Mouse (Mus musculus) thymus, postnatal 10 days (tissue): ENCODE data around the gene Cela2a.

Experiments
- DNase-seq, 2 experiments: peaks; one replicate each; pipeline ENCODE4 v3.0.0; 2021; ENCODE audit warnings: low spot score in 2 of 2

Cela2a gene

DNA sequence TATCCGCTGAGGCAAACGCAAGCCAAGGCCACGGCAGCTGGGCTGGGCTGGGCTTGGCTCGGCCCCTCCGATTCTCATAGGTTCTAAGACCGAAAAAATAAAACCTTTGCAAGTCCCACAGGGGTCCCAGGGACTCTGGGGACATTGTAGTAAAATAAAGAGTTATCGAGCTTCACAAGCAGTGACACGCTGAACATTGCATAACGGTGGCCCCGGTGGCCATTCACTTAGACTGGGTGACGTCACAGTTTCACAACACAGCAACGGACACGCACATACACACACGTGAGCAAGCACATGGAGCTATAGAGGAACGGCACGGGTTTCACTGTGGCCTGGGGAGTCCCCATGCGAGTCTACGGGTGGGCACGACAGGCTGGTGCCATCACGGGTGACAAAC lies 32.5 kb upstream of the Cela2a start:
- DNase-seq: no peak

DNA sequence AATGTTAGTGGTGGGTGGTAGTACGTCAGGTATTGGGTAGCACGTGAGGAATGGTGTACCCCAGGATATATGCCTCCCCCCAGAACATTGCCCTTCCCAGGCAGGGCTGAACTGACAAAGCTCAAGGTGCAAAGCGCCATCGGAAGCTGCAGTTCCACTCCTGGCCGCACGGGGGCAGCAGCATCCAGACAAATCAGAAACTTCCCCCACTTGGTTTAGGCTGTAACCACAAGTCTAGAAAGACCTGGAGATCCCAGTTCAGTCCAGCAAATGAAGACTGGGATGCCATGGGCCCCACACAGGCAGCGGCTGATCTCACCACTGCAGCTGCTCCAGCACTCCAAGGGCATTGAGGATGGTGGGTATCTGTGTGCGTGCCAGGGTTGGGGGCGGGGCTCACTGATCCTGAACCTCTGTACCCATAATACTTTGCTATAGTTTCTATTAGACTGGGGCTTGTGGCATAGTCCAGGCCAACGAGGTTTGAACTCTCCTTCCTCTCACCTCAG lies 31.5 kb upstream of the Cela2a start:
- DNase-seq: peak; percentile 34 to 71

DNA sequence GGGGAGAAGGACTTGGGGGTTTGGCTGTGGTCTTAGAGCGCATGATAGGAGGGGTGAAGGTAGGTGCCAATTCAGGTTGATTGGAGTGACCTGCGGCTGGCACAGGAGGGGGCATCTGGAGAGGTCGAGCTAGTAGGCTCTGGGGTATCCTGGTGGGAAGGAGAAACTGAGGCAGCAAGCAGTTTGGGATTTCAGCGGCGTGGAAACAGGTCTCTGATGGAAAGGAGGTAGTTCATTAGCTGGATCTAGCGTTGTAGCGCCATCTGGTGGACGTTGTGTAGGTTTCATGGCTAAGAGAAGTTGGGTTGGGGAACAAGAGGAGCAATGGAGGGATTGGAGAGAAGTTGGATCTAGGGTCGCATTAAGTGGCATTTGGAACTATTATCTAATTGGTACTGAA lies 27.5 kb upstream of the Cela2a start:
- peak in 1 of 2 experiments; percentile 54 for DNase-seq

DNA sequence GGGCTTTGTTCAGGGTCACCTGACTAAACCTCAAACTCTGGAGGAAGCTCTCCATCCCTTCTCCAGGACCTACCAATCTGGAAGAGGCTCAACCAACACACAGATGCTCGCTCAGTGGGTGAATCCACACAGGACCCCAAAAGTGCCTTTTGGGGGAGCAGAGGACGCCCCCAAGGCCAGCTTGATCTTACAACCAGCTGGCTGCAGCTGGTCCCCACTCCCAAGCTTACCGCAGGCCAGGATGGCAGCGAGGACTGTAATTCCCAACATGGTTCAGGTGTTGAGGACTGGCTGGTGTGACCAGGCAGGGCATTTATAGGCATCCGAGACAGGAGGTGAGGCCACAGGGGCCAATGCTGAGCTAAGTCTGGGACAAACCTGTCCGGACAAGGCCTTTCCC lies 20.0 kb upstream of the Cela2a start, which contains the start of gene Ctrc:
Gene Ctrc (minus strand): TSS at position 361 of the 400 bp plus-strand sequence.
- no peak for DNase-seq

DNA sequence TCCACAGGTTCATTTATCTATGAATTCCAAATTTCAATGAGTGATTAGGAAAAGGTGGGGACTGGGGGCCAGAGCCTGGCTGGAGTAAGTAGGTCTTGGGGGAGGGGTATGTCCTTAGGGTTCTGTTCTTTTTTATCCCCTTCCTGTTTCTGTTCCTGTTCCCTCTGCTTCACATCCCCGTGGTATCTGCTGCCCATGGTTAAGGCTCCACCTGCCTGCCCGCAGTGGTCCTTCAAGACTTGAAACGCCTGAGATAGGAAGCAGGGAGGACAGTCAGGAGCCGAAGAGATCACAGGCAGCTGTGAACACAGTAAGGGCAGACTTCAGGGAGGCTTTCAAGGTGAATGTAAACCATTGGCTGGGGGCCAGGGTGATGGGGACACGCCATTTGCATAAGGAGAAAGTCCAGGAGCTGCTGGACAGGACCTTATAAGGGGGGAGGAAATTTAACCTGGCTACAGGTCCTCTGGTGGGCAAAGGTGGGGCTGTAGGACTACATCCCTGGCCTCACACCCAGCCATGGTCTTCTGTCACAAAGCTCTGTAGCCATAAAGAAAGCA lies 8.7 kb upstream of the Cela2a start:
- DNase-seq: no peak

DNA sequence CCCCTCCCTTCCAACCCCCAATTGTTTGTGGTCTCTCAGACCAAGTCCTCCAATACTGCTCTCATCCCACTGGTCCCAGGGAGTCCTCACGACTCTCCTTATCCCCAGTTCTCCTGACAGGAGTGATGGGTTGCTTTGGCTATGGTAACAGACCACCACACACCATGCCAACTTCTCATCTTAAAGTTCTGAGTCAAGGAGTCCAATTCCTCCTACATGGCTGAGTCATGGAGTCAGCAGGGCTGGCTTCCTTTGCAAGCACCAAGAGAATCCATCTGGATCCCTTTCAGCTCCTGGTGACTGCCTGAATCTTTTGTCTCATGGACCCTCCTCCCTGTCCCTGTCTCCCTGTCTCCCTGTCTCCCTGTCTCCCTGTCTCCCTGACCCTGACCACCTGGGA lies 8.0 kb upstream of the Cela2a start:
- DNase-seq: no peak

DNA sequence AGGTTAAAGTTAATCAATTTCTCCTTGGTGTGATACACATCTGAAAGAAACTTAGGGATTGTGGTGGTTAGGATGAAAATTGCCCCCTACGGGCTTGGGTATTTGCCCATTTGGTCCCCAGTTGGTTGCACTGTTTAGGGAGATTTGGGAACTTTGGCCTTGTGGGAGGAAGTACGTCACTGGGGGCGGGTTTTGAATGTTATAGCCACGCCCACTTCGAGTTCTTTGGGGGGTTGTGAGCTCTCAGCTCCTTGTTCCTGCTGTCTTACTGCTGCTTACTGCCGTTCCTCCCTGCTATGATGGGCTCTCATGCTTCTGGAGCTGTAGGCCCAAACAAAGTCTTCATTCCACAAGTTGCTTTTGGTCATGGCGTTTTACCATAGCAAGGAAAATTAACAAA lies 5.4 kb upstream of the Cela2a start:
- no peak for DNase-seq

DNA sequence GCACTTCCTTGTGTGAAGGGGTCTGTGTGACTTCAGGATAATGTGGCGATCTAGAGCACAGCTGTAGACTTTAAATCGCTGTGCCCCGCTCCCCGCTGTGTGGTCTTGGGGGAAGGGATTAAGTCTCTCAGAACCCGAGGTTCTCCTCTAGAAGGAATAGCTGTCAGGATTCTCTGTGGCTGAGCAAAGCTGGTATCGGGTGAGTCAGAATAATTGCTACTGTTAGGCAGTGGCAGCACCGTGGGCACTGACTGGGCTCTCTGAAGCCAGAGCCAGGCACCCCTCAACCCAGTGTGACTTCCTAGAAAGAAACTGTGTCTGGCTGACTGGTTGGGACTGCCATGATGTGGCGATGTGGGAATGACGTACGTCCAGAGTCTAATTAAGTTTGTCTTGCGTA lies 4.4 kb upstream of the Cela2a start:
- DNase-seq: no peak

DNA sequence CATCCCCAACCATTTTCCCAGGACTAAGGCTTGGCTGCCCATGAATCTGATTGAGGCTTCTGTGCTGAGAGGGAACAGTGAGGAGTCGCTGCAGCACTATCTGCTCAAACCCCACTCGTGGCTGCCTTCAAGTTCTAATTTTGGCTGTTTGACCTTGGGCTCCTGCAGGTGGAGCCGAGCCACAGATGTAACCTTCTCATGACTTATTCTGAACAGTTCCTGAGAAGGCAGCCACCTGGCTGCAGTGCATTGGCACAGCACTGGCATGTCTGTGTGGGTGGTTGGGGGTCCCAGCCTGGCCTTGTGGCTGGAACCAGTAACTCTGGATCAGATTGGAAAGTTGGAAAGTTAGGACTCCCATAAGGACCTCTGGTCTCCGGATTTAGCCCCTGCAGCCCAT lies 2.2 kb upstream of the Cela2a start:
- no peak for DNase-seq

DNA sequence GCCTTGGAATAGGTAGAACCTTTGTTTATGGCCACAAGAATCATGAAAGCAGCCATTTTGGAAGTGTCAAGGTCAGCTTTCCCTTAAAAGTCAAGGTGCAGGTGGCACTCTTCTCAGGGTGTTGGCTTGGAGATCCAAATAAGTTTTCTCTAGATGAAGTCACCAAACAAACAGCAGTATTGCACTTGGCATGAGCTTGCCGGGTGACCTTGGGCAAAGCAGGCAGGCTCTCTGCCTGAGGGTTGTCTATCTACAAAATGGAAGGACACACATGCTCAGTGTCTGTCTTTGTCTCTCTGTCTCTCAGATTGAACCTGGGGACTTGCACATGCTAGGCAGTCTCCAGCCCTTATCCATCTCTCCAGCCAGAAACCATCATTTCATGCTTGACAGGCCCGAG lies 1.4 kb upstream of the Cela2a start:
- no peak for DNase-seq

DNA sequence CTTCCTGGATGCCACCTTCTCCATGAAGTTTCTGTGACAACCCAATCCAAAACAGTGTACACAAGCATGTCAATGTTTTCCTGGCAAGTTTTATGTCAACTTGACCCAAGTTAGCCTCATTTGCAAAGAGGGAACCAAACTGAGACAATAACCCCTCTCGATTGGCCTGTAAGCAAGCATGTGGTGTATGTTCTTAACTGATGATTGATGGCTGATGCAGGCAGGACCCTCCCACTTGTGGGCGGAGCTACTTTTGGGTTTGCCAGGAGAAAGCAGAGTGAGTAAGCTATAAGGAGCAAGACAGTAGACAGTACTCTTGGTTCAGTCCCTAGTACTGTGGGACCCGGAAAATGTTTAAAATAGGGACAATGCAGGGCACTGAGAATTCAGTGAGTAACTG lies 3.0 kb downstream of the Cela2a start:
- DNase-seq: no peak

DNA sequence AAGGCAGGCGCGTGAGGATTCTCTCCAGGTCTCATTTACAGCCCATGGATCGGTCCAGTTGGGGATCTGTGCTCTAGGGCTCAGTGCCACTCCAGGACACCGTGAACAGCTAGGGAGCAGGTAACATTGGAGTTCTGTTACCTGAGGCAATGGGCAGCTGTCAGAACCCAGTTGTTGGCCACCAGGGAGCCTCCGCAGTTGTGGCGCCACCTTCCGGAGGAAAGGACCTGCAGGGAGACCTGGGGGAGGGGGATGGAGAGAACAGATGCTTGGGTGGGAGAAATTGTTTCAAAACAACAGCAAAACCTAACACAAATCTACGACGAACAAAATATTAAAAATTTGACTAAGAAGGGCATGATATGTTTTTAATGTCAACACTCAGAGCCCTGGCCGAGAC lies 3.9 kb downstream of the Cela2a start:
- DNase-seq: peak in 1 of 2 experiments; percentile 23

DNA sequence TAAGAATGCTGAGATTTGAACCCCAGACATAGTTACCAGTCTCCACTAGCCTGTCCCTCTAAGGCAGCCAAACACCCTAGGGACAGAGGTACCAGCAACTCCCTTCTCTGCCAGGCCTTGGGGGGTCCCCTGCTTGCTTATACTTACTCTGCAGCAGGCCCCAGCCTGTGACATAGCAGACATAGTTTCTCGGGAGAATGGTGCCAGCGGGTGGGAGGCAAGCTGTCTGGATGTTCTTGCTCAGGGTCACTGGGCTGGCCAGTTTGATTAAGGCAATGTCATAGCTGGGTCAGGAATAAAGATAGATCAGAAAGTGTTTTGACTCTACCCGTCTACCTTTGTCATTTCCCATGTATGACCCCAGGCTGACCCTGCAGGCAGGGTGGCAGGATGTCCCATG lies 4.8 kb downstream of the Cela2a start:
- no peak for DNase-seq

DNA sequence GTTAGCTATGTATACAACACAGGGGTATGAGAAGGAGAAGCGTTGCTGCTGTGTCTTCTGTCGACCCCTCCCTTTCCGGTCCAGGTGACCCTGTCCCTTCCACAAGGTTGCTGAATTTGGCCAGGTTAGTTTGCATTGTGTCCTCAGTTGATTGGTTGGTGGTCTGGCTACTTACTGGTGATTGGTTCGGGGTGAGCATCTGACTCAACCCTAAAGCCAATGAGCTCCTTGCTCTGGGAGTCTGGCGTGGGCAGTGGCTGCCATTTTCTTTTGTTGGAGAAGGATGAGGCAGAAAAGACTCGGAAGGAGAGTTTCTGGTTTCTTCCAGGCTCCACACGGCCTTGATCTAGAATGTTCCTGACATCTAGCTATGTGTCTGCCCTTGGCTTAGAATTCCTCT lies 6.6 kb downstream of the Cela2a start:
- no peak for DNase-seq

DNA sequence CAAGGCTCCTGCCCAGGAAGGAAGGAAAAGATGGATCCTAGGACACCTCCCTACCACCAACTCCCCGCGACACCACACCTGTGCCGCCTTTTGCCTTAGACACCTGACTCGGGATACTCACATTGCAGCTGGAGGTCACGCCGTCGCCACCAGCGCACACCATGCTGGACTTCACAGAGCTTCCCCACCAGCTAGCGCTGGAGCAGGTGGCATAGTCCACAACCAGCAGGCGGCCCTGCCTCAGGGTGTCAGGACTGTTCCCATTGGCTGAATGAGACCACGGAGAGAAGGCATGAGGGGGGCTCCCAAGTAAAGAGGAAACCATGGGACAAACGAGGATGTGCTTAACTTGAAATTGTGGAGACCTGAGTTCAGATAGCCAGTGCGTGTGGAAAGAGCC lies 7.1 kb downstream of the Cela2a start:
- DNase-seq: no peak

DNA sequence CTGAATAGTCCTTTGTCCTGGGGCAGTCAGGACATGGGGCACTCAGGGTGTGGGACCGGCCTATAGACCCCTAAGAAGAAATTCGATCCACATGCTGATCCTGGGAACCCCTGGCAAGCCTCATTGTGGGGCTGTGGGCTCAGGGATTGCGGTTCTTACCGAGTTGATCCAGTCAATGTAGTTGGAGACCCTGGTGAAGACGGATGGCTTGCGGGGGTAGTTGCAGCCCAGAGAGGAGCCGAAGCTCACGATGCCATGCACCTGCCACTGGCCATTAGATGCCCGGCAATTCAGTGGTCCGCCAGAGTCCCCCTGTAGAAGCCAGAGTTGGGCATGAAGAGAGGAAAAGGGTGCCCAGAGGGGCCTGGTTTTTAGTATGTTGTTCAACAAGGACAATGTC lies 8.3 kb downstream of the Cela2a start:
- no peak for DNase-seq

DNA sequence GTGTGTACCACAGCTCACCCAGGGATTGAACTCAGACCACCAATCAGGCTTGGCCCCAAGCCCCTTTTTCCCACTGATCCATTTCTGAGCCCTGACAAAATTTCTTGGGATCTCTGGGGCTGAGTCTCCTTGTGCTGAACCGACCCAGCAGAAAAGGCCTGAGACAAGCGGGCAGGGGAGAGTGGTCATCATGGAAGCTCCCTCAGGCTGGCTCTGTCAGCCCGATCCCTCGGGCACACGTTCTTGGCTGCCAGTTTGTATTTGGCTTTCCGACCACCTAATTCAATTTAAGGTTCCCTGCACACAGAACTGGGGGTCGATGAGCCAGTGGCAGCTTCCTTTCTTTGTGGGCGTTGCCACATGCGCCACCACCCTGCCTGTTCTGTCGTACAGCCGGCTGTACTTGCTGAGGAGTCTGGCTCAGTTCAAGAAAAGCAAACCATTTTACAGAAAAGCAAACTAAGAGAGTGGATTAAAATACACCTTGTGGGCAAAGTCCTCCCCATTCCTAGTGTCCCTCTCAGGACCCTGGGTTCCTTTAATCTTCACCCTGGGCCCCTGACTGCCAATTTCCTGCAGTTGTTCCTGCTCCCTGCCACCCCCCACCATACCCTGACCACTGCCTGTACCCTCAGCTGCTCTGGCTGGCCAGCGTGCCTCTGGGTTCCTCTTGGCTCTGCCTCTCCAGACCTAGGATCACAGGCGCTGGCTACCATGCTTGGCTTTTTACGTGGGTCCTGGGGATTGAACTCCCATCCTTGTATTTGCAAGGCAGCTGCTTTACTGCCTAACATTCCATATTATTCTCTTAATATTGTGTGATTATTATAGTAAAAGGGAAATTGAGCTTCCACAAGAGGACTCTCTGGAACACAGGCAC lies 8.9 kb downstream of the Cela2a start:
- DNase-seq: no peak

DNA sequence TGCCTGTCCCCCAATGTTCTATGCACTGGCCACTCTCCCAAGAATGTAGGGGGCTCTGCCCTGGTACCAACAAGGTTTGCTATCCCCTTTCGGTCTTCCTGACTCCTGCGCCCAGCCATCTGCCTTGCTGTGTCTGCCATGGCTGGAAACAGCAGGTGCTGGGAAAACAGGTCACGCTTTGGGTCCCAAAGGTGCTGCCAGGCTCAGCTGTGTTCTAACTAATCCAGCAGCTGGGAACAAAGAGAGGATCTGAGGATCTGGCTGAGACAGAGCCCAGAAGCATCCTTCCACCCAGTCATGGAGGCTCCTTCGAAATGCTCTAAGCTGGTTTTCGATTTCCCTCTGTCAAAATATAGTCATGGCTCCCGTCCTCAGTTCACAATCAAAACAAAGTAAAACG lies 9.7 kb downstream of the Cela2a start:
- no peak for DNase-seq

DNA sequence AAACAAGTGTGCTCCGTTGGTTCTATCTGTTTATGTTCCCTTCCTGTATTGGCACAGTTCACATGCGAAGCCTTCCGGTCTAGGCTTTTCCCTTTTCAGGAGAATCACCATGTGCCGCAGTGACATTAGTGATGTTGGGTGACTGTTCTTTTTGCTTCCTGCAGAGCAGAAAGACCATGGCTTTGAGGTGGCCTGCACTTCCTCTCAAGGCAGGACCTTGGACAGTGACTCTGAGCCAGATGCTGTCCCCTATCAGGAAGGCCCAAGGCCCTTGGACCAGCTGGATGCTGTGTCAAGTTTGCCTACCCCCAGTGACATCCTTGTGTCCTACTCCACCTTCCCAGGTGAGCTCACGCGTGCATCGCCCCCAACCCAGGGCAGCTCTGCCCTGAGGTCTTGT lies 14.6 kb downstream of the Cela2a start:
- no peak for DNase-seq

DNA sequence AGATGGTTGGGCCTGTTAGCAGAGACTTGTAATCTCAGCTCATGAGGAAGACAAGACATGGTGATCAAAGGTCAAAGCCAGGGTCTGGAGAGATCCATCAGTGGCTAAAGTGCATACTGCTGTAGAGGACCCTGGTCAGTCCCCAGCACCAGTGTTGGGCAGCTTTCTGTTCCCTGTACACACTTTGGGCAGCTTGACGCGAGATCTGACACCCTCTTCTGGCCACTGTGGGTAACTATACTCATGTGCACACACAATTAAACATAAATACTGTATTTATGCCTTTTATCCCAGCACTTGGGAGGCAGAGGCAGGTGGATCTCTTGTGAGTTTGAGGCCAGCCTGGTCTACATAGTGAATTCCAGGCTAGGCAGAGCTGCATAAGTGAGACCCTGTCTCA lies 15.0 kb downstream of the Cela2a start:
- DNase-seq: no peak

DNA sequence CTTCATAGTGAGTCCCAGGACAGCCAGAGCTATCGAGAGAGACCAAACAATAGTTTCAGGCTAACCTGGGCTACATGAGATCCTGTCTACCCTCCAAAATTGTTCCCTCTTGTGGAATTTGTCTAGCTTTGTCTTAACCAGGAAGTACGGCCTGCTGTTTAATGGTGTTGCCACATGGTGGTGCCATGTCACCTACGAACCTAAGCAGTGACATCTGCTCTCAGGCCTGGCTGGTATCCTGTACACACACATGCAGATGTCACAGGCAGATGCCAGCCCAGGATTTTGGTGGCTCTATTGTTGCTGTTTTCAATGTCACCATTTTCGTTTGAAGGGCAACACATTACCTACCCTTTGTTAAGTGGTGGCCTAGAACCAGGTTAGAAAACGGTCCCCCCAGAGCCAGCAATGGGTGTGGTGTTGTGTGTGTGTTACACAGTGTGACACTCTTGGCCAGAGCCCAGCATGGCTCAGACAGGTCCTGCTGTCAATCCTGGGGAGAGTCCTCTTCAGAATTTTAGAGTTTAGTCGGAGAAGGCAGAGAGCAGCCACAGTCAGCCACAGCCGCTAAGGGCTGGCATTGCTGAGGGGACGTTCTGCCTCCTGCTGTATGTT lies 16.0 kb downstream of the Cela2a start:
- DNase-seq: peak in 1 of 2 experiments; percentile 20

DNA sequence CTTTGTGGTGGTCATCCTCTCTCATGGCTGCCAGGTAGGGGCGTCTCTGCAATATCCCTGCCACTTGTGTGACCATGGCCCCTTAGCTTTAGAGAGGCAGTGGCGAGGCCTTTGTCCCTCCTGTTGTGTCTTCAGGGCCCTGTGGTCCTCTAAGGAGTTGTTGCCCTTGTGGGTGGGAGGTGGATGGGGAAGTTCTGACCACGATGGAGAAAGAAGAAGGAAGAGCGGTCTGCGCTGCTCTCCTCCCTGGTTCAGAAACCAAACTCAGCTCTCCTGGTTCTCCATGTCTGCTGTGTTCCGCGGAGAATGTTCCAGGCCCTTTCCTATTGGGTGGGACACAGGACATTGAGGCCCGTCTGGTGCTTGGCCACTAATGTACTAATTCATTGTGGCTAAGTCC lies 20.1 kb downstream of the Cela2a start:
- no peak for DNase-seq

DNA sequence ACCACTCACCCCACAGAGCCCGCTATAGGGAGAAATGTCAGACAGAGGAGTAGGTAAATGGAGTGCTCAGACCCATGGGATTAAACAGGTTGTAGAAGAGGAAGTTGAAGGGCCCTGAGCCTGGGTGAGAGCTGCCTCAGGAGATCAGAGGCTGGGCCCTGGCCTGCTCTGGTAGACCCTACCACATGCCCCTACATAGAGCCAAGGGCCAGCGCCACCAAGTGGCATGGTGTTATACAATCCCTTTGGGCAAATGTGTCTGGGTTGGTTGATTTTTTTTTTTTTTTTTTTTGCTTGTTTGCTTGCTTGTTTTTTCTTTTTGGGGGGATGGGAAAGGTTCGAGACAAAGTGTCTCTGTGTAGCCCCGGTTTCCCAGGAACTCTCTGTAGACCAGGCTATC lies 21.9 kb downstream of the Cela2a start:
- DNase-seq: no peak
